Mouse (Mus musculus) MEL (cell line): Measurements from ENCODE around the gene Tgfbrap1. TPM values are rescaled to one million over a fixed set of nuclear protein-coding genes. Genes with fewer than 3 reads are reported as not detected.

Experiments used
- DNase-seq: peaks from one replicate; pipeline ENCODE4 v3.0.0; 2011; ENCODE audit warnings: low read depth, low spot score
- H3K27ac ChIP-seq: 2 replicates; pipeline ENCODE4 v1.5.1; 2012; ENCODE audit warnings: low read depth, mild to moderate bottlenecking, control low read depth, low read length, moderate library complexity; ENCODE audit not compliant: control insufficient read depth
- H3K27me3 ChIP-seq, 2 experiments: fragments of 150-350 bp in 1 of 2; sonication (generic) in 1 of 2; 2 replicates each; pipeline ENCODE4 v1.6.1; 2012; ENCODE audit warnings: low read length in 2 of 2, mild to moderate bottlenecking in 2 of 2, improper control_type of control experiment in 1 of 2, moderate library complexity in 1 of 2; ENCODE audit not compliant: insufficient read depth in 2 of 2, control insufficient read depth in 1 of 2
- H3K36me3 ChIP-seq, 2 experiments: 2 replicates each; pipeline ENCODE4 v1.6.1; 2012 to 2014; ENCODE audit warnings: low read length in 2 of 2, improper control_type of control experiment in 1 of 2, inconsistent platforms in 1 of 2, mild to moderate bottlenecking in 1 of 2; ENCODE audit not compliant: insufficient read depth in 2 of 2, control insufficient read depth in 1 of 2
- H3K4me1 ChIP-seq, 2 experiments: fragments of 150-350 bp in 1 of 2; sonication (generic) in 1 of 2; 2 replicates each; pipeline ENCODE4 v1.6.1; 2012; ENCODE audit warnings: low read length in 2 of 2, improper control_type of control experiment in 1 of 2, mild to moderate bottlenecking in 1 of 2; ENCODE audit not compliant: insufficient read depth in 2 of 2, control insufficient read depth in 1 of 2
- H3K4me3 ChIP-seq, 2 experiments: fragments of 150-350 bp in 1 of 2; sonication (generic) in 1 of 2; 2 replicates each; pipeline ENCODE4 v1.5.1; 2012; ENCODE audit warnings: low read depth in 2 of 2, low read length in 2 of 2, mild to moderate bottlenecking in 2 of 2, moderate library complexity in 2 of 2, control low read depth in 1 of 2, improper control_type of control experiment in 1 of 2; ENCODE audit not compliant: control insufficient read depth in 1 of 2, insufficient read depth in 1 of 2
- H3K79me2 ChIP-seq: 2 replicates; pipeline ENCODE4 v1.6.1; 2012; ENCODE audit warnings: mild to moderate bottlenecking, low read length, moderate library complexity; ENCODE audit not compliant: control insufficient read depth, poor library complexity, insufficient read depth
- H3K9ac ChIP-seq: 2 replicates; pipeline ENCODE4 v1.6.1; 2012; ENCODE audit warnings: low read depth, mild to moderate bottlenecking, control low read depth, low read length, moderate library complexity; ENCODE audit not compliant: control insufficient read depth, poor library complexity, severe bottlenecking
- H3K9me3 ChIP-seq: fragments of 150-350 bp; sonication (generic); replicated peaks from 2 replicates; pipeline ENCODE4 v1.6.1; 2012; ENCODE audit warnings: mild to moderate bottlenecking, low read length, improper control_type of control experiment, moderate library complexity; ENCODE audit not compliant: insufficient read depth
- ELF1 ChIP-seq: IDR thresholded peaks from 2 replicates; pipeline ENCODE4 v1.6.1; 2014; ENCODE audit warnings: low read depth, mild to moderate bottlenecking, inconsistent platforms, low read length, improper control_type of control experiment, moderate library complexity
- ETS1 ChIP-seq: IDR thresholded peaks from 2 replicates; pipeline ENCODE4 v1.6.1; 2012; ENCODE audit warnings: low read depth, mild to moderate bottlenecking, inconsistent platforms, low read length, improper control_type of control experiment, moderate library complexity
- GABPA ChIP-seq: IDR thresholded peaks from 2 replicates; pipeline ENCODE4 v1.6.1; 2012; ENCODE audit warnings: low read depth, mild to moderate bottlenecking, inconsistent platforms, low read length, improper control_type of control experiment, moderate library complexity
- MAX ChIP-seq: IDR thresholded peaks from 2 replicates; pipeline ENCODE4 v1.6.1; 2011; ENCODE audit warnings: low read length, improper control_type of control experiment
- MEF2A ChIP-seq: IDR thresholded peaks from 2 replicates; pipeline ENCODE4 v1.6.1; 2014; ENCODE audit warnings: low read depth, mild to moderate bottlenecking, inconsistent platforms, low read length, improper control_type of control experiment; ENCODE audit not compliant: poor library complexity, insufficient replicate concordance, severe bottlenecking; ENCODE audit errors: extremely low read depth
- MYB ChIP-seq: IDR thresholded peaks from 2 replicates; pipeline ENCODE4 v1.6.1; 2011; ENCODE audit warnings: mild to moderate bottlenecking, low read depth, low read length, improper control_type of control experiment
- MYC ChIP-seq: IDR thresholded peaks from 2 replicates; pipeline ENCODE4 v1.6.1; 2011; ENCODE audit warnings: low read depth, mild to moderate bottlenecking, low read length, improper control_type of control experiment, moderate library complexity
- POLR2AphosphoS2 ChIP-seq: IDR thresholded peaks from 2 replicates; pipeline ENCODE4 v1.6.1; 2011; ENCODE audit warnings: low read length, improper control_type of control experiment
- RCOR1 ChIP-seq: IDR thresholded peaks from 2 replicates; pipeline ENCODE4 v1.6.1; 2012; ENCODE audit warnings: low read depth, mild to moderate bottlenecking, inconsistent platforms, low read length, improper control_type of control experiment
- SIN3A ChIP-seq: IDR thresholded peaks from 2 replicates; pipeline ENCODE4 v1.6.1; 2012; ENCODE audit warnings: low read length, improper control_type of control experiment, inconsistent platforms
- SMC3 ChIP-seq: IDR thresholded peaks from 2 replicates; pipeline ENCODE4 v1.6.1; 2011; ENCODE audit warnings: low read depth, low read length, improper control_type of control experiment
- UBTF ChIP-seq: IDR thresholded peaks from 2 replicates; pipeline ENCODE4 v1.6.1; 2012; ENCODE audit warnings: low read depth, mild to moderate bottlenecking, inconsistent platforms, low read length, improper control_type of control experiment, moderate library complexity, borderline replicate concordance; ENCODE audit not compliant: insufficient read depth
- USF2 ChIP-seq, 2 experiments: IDR thresholded peaks; 2 replicates each; pipeline ENCODE4 v1.6.1; 2011 to 2012; ENCODE audit warnings: improper control_type of control experiment in 2 of 2, low read length in 2 of 2, borderline replicate concordance in 1 of 2, inconsistent platforms in 1 of 2, low read depth in 1 of 2, mild to moderate bottlenecking in 1 of 2; ENCODE audit not compliant: insufficient read depth in 1 of 2
- ZKSCAN1 ChIP-seq: IDR thresholded peaks from 2 replicates; pipeline ENCODE4 v1.6.1; 2012; ENCODE audit warnings: low read depth, mild to moderate bottlenecking, inconsistent platforms, low read length, improper control_type of control experiment, moderate library complexity
- polyA plus RNA-seq, 2 experiments: library from polyadenylated mRNA; stranded (reverse) in 1 of 2; unstranded in 1 of 2; fragments of >175 nt in 1 of 2; fragments of >200 nt in 1 of 2; gene quantifications; 2 replicates each; pipeline versions ENCODE4 v1.2.1 to v1.2.4; 2012; ENCODE audit warnings: low replicate concordance in 2 of 2, low read depth in 1 of 2; ENCODE audit not compliant: insufficient read length in 2 of 2, insufficient read depth in 1 of 2, missing spikeins in 1 of 2
- total RNA-seq: library from RNA; depleted of rRNA; stranded (reverse); fragments of 300-350 nt; gene quantifications from 2 replicates; pipeline ENCODE4 v1.2.3, GENCODE M21; 2012

The Tgfbrap1 gene
- total and polyA plus RNA-seq, 3 experiments: 9.2 to 17.6 TPM; not detected in 1

GRCm38 (mm10) chr1:43072561-43072960 lies 25.9 kb downstream of the Tgfbrap1 start:
- TF ChIP-seq RCOR1 (no peak), ELF1 (no peak)
- Histone ChIP-seq H3K27me3 (no peaks in the 10 kb centered on the region), H3K4me3 (no peak overlapping the region), H3K27ac (no peak overlapping the region), H3K36me3 (peaks cover 2 to 10% of the 10 kb centered on the region in 2 experiments), H3K4me1 (peaks cover 9 to 13% of the 10 kb centered on the region in 2 experiments), H3K9me3 (no peaks in the 10 kb centered on the region), H3K79me2 (0 out of 2 replicates have a peak, but pooled peaks cover 2% of the 10 kb centered on the region), H3K9ac (no peak overlapping the region)
- no peak for DNase-seq

DNA sequence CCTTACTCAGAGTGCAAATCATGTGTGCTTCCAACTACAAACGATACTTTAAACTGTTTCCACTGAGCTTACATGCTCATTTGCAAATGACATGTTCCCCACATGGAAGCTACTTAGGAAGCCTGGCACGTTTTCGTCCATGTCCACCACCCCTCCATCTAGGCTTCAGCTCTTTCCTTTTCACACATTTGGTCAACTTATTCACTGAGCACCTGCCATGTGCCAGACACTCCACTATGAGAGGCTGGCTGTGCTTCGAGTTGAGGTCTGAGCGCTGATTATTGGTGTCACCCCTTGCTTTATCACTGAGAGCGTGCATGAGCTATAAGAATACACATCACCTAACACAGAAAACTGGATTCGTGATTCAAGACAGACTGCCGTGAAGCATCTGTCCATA lies 26.4 kb downstream of the Tgfbrap1 start:
- Histone ChIP-seq H3K9ac (no peak overlapping the region), H3K27me3 (no peaks in the 10 kb centered on the region), H3K4me3 (no peak overlapping the region), H3K27ac (no peak overlapping the region), H3K79me2 (0 out of 2 replicates have a peak, but pooled peaks cover 2% of the 10 kb centered on the region), H3K4me1 (peaks cover 9% of the 10 kb centered on the region in 2 experiments), H3K36me3 (peaks cover 2 to 10% of the 10 kb centered on the region in 2 experiments), H3K9me3 (no peaks in the 10 kb centered on the region)
- TF ChIP-seq POLR2AphosphoS2 (no peak), ZKSCAN1 (no peak), MYC (no peak), MYB (no peak), ETS1 (no peak), GABPA (no peak), SMC3 (no peak), SIN3A (no peak), USF2 (IDR thresholded peaks at IDR 0.05; ENCODE audit: borderline replicate concordance in 1 of 2, insufficient read depth in 1 of 2, low read depth in 1 of 2, low read length in 2 of 2) (no peak), UBTF (no peak), MEF2A (no peak), RCOR1 (no peak)
- DNase-seq: no peak

DNA sequence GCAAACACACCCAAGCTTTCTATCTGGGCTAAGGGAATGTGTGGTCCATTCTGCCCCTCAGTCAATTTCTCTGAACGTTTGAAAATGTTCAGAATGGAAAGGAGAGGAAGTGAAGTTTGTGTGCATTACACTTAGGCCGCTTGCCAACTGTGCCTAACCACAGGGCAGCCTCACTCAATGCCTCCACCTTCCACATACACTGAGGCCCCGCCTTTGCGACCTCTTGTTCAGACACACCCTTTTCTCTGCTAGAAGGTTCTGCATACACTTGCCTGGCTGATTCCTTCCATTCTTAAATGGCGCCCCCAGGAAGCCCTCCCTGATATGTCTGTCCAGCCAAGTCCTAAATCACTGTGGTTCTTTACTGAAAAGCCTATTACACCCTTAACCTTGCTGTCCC lies 27.7 kb downstream of the Tgfbrap1 start:
- Histone ChIP-seq H3K9me3 (no peaks in the 10 kb centered on the region), H3K4me1 (peaks cover 9% of the 10 kb centered on the region in 2 experiments), H3K27me3 (no peaks in the 10 kb centered on the region), H3K79me2 (0 out of 2 replicates have a peak, but pooled peaks cover 2% of the 10 kb centered on the region), H3K4me3 (no peak overlapping the region; a peak in 1 of 4 replicates), H3K27ac (no peak overlapping the region), H3K36me3 (peaks cover 3 to 10% of the 10 kb centered on the region in 2 experiments), H3K9ac (no peak overlapping the region)
- no peak for TF ChIP-seq MAX
- TF ChIP-seq ELF1: 0 out of 2 replicates have a peak, but pooled peaks have one; percentile 21
- peak; percentile 35; the same call in 1 of the 2 replicates for TF ChIP-seq SIN3A
- peak; percentile 93 for DNase-seq
